25 mouse cellular contexts compared by ENCODE assay signal in genomic region chr7:50429725-50430124, GRCm38 (mm10).
"Had no signal": no experiment of that assay in that cellular context is flagged by ENCODE, and none has a peak within 500 bp of the region (broad histone marks: within the 10 kb centered on the region; RNA-seq: fewer than 3 reads in every experiment).

No protein-coding gene starts in this region.

- H3K27me3 ChIP-seq: forebrain, embryonic 15.5 days; heart, embryonic 12.5 days; hindbrain, embryonic 13.5 days; hindbrain, embryonic 15.5 days; kidney, embryonic 15.5 days; limb, embryonic 12.5 days; liver, embryonic 12.5 days had no signal

- H3K9me3 ChIP-seq: forebrain, embryonic 15.5 days; heart, embryonic 10.5 days; heart, embryonic 12.5 days; hindbrain, embryonic 13.5 days; hindbrain, embryonic 15.5 days; kidney, embryonic 15.5 days; limb, embryonic 10.5 days; limb, embryonic 12.5 days; liver, embryonic 12.5 days had no signal

- H3K27ac ChIP-seq: forebrain, embryonic 15.5 days; heart, adult 2 months; heart, embryonic 10.5 days; hindbrain, embryonic 13.5 days; hindbrain, embryonic 15.5 days; hindbrain, postnatal 0 days; kidney, embryonic 15.5 days; kidney, postnatal 0 days; left cerebral cortex, adult 2 months; limb, embryonic 10.5 days; limb, embryonic 12.5 days; liver, embryonic 12.5 days had no signal

- ATAC-seq: forebrain, embryonic 15.5 days; forebrain, postnatal 0 days; hindbrain, postnatal 0 days; liver, embryonic 12.5 days had no signal

- DNase-seq: forebrain, postnatal 0 days; gastrocnemius, postnatal 14 days; gastrocnemius, postnatal 36 days; heart, adult 11 months; heart, adult 2 months; heart, postnatal 10 days; heart, postnatal 36 days; kidney, adult 11 months; kidney, adult 2 months; kidney, adult 9 months; kidney, postnatal 14 days; kidney, postnatal 36 days; layer of hippocampus, adult 9-11 months had no signal

- H3K4me2 ChIP-seq: forebrain, embryonic 15.5 days; heart, embryonic 12.5 days; hindbrain, embryonic 13.5 days; hindbrain, embryonic 15.5 days; kidney, embryonic 15.5 days; limb, embryonic 12.5 days; liver, embryonic 12.5 days had no signal

- H3K4me3 ChIP-seq: forebrain, embryonic 15.5 days; heart, adult 2 months; heart, embryonic 10.5 days; heart, embryonic 12.5 days; hindbrain, embryonic 13.5 days; hindbrain, embryonic 15.5 days; kidney, embryonic 15.5 days; left cerebral cortex, adult 2 months; limb, embryonic 10.5 days; limb, embryonic 12.5 days; liver, embryonic 12.5 days had no signal

- H3K9ac ChIP-seq: forebrain, embryonic 15.5 days; forebrain, postnatal 0 days; heart, embryonic 12.5 days; hindbrain, embryonic 13.5 days; hindbrain, embryonic 15.5 days; kidney, embryonic 15.5 days; limb, embryonic 12.5 days; liver, embryonic 12.5 days had no signal

- H3K36me3 ChIP-seq: forebrain, embryonic 15.5 days; heart, embryonic 10.5 days; heart, embryonic 12.5 days; hindbrain, embryonic 13.5 days; hindbrain, embryonic 15.5 days; kidney, embryonic 15.5 days; limb, embryonic 10.5 days; limb, embryonic 12.5 days; liver, embryonic 12.5 days had no signal

- H3K4me1 ChIP-seq: forebrain, embryonic 15.5 days; heart, embryonic 10.5 days; heart, embryonic 12.5 days; hindbrain, embryonic 13.5 days; hindbrain, embryonic 15.5 days; kidney, embryonic 15.5 days; limb, embryonic 10.5 days; limb, embryonic 12.5 days; liver, embryonic 12.5 days had no signal
